Comparison of ENCODE assay signal across 8 mouse cellular contexts in the genomic region with DNA sequence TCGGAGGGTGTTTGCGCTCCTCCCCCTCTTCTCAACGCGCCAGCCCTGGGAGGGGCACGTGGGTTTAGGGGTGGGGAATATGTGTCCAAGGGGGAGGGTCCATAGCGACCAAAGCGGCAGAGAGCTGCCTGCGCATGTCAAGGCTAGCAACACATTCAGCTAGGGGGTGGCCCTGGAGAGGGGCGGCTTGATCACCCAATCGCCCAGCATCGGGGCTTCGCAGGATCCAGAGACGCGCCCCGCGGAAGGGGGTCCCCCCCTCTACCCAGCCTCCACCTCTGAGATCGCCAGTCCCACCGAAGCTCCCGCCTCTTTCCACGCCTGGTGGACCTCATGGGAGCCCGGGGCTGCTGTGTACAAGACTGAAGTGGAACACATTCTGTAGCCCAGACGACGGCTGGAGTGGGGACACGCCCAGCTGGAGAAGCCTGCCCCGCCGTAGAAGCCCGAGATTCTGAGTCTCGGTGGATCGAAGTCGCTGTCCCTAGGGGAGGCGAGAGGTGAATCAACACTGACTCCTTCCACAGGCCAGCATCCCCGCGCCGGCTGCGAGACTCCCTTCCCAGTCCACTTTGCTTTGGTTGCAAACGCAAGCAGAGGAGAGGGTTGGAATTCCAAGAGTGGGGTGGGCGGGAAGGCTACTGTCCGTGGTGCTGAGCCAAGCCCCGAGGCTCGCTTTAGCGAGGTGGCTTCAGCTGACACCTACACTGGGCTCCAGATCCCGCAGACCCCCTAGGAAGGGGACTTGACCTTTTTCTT. TPM values are rescaled to one million over a fixed set of nuclear protein-coding genes. Genes with fewer than 3 reads are reported as not detected.
DNase-seq lines count a peak whose midpoint lies in the region; ATAC-seq lines count a peak whose summit lies in the region.

A gene (plus strand): TSS at position 115 of the 759 bp plus-strand sequence.

- ATAC-seq in forebrain, embryonic 14.5 days, result peak; percentile 96
- ATAC-seq in heart, embryonic 16.5 days (replicated peaks; ENCODE audit: extremely low read depth, insufficient read depth, low FRiP score), result peak; percentile 64
- peak; percentile 81 for ATAC-seq in lung, embryonic 16.5 days (ENCODE audit: low read depth)

- H3K4me2 ChIP-seq in forebrain, embryonic 14.5 days (ENCODE audit: low read length), result peak within 1 kb of the TSS; percentile 53
- peak within 1 kb of the TSS; percentile 55 for H3K4me2 ChIP-seq in heart, embryonic 16.5 days (ENCODE audit: low read depth, low read length)
- H3K4me2 ChIP-seq in lung, embryonic 16.5 days (ENCODE audit: low read depth, low read length), result peak within 1 kb of the TSS; percentile 61

- DNase-seq in 3134 (ENCODE audit: extremely low read depth, insufficient read length, low spot score), result peak; percentile 10
- DNase-seq in ZHBTc4 (ENCODE audit: low read depth, low spot score), result peak; percentile 91
- peak; percentile 90 for DNase-seq in forebrain, embryonic 14.5 days (ENCODE audit: low spot score)
- peak; percentile 68 to 70 for DNase-seq in layer of hippocampus, postnatal 25 days (ENCODE audit: extremely low spot score in 1 of 2, low spot score in 1 of 2)
- peak; percentile 70 for DNase-seq in retina, embryonic 14.5 days (ENCODE audit: low spot score)
- DNase-seq in spleen, postnatal 4 days (ENCODE audit: low spot score in 2 of 2), result no peak

- H3K36me3 ChIP-seq in forebrain, embryonic 14.5 days (ENCODE audit: control insufficient read depth, insufficient read depth, low read length), result no peaks in the 10 kb centered on the region
- H3K36me3 ChIP-seq in heart, embryonic 16.5 days (ENCODE audit: control insufficient read depth, insufficient read depth), result no peaks in the 10 kb centered on the region
- H3K36me3 ChIP-seq in lung, embryonic 16.5 days (ENCODE audit: control insufficient read depth, insufficient read depth, low read length), result no peaks in the 10 kb centered on the region

- under 1% methylated on average over 40 of the region's 42 CpGs for WGBS in forebrain, embryonic 14.5 days
- WGBS in heart, embryonic 16.5 days, result under 1% methylated on average over 41 of the region's 42 CpGs
- under 1% methylated on average over 39 of the region's 42 CpGs for WGBS in lung, embryonic 16.5 days

- H3K9ac ChIP-seq in forebrain, embryonic 14.5 days (ENCODE audit: low read length), result peak within 1 kb of the TSS; percentile 65
- no peak within 1 kb of the TSS for H3K9ac ChIP-seq in heart, embryonic 16.5 days (ENCODE audit: low read length)
- H3K9ac ChIP-seq in lung, embryonic 16.5 days (ENCODE audit: low read length), result no peak within 1 kb of the TSS; the same call in 1 of the 2 replicates

- peak within 1 kb of the TSS; percentile 43 for H3K4me3 ChIP-seq in forebrain, embryonic 14.5 days (ENCODE audit: low read depth, low read length)
- H3K4me3 ChIP-seq in heart, embryonic 16.5 days (ENCODE audit: low read length), result peak within 1 kb of the TSS; percentile 37
- peak within 1 kb of the TSS; percentile 46 for H3K4me3 ChIP-seq in lung, embryonic 16.5 days (ENCODE audit: low read length)

- no peaks in the 10 kb centered on the region for H3K27me3 ChIP-seq in forebrain, embryonic 14.5 days (replicated peaks; ENCODE audit: control insufficient read depth, insufficient read depth, low read length)
- peaks cover 18% of the 10 kb centered on the region for H3K27me3 ChIP-seq in heart, embryonic 16.5 days (ENCODE audit: control insufficient read depth, insufficient read depth, low read length)
- H3K27me3 ChIP-seq in lung, embryonic 16.5 days (ENCODE audit: control insufficient read depth, insufficient read depth, low read depth, low read length), result 0 out of 2 replicates have a peak, but pooled peaks cover 2% of the 10 kb centered on the region

- H3K27ac ChIP-seq in forebrain, embryonic 14.5 days (ENCODE audit: low read depth, low read length), result peak within 1 kb of the TSS; percentile 40; the same call in 1 of the 2 replicates
- H3K27ac ChIP-seq in heart, embryonic 16.5 days (ENCODE audit: low read length), result no peak within 1 kb of the TSS
- H3K27ac ChIP-seq in lung, embryonic 16.5 days (ENCODE audit: low read length), result no peak within 1 kb of the TSS

- peaks cover 17% of the 10 kb centered on the region for H3K4me1 ChIP-seq in forebrain, embryonic 14.5 days (ENCODE audit: control insufficient read depth, insufficient read depth, low read length)
- peaks cover 15% of the 10 kb centered on the region for H3K4me1 ChIP-seq in heart, embryonic 16.5 days (ENCODE audit: control insufficient read depth, insufficient read depth, low read length)
- peaks cover 9% of the 10 kb centered on the region for H3K4me1 ChIP-seq in lung, embryonic 16.5 days (replicated peaks; ENCODE audit: control insufficient read depth, insufficient read depth, low read length)

- no peaks in the 10 kb centered on the region for H3K9me3 ChIP-seq in forebrain, embryonic 14.5 days (replicated peaks; ENCODE audit: control insufficient read depth, low read length)
- no peaks in the 10 kb centered on the region for H3K9me3 ChIP-seq in heart, embryonic 16.5 days (replicated peaks; ENCODE audit: control insufficient read depth, low read length)
- H3K9me3 ChIP-seq in lung, embryonic 16.5 days (ENCODE audit: control insufficient read depth, low read length), result no peaks in the 10 kb centered on the region

RNA-seq across cellular contexts. Expression of the gene that starts here (rescaled TPM):
- polyA plus RNA-seq in forebrain, embryonic 14.5 days (2014; fragmentation: Nextera tagmentation; extraction: Ambion mirVana), result 88.6 and 107 TPM in 2 replicates
- polyA plus RNA-seq in heart, embryonic 16.5 days (2015; fragmentation: Nextera tagmentation; extraction: Ambion mirVana), result 1.7 and 1.9 TPM in 2 replicates
- total RNA-seq in layer of hippocampus, postnatal 25 days (2021), result 100 to 1,000 TPM; 248 to 274 TPM
- polyA plus RNA-seq in lung, embryonic 16.5 days (2015; fragmentation: Nextera tagmentation; extraction: Ambion mirVana), result 9.1 and 11.3 TPM in 2 replicates

Comparison
In these comparisons a context has a peak if more than half of its experiments do, and no peak if none do; other contexts are left out.
1. DNase-seq: peak in 3134 (single experiment), ZHBTc4 (single experiment), forebrain, embryonic 14.5 days (single experiment), layer of hippocampus, postnatal 25 days (2 of 2) and retina, embryonic 14.5 days (single experiment); none in spleen, postnatal 4 days (0 of 2).
2. Peak in every context shown above with its lines, with median percentiles within 50 percentile points of each other: ATAC-seq, H3K4me2 ChIP-seq and H3K4me3 ChIP-seq.